Mouse (Mus musculus): ENCODE measurements around the gene Akt1s1.

- TF ChIP-seq GATA1 (IDR thresholded peaks at IDR 0.05; ENCODE audit: borderline replicate concordance, low read length) (no peak), FLI1 (IDR thresholded peaks at IDR 0.05; ENCODE audit: low read length) (no peak)
Observed at GRCm38 (mm10) chr7:44810819-44811557, 37.8 kb upstream of the Akt1s1 start.

Data from megakaryocyte, embryonic 14.5 days (primary cell).